Mouse (Mus musculus): ENCODE data around the gene Trak1.

DNA sequence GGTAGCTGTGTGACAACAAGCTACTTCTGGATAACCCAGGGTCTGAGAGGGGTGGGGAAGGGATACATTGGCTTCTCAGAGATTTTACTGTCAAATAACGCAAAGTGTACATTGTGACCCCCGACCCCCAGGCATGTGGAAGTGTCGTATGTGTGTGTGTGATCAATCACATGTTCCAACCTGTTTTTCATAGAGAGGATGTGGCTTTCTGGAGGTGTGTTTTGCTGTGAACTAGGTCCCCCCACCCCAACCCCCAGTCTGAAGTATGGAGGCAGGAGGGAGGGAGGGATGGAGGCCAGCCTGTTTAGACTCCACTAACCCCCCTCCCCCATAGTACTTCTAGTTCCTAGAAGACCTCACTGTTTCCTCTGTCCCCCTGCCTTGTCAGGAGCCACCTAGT lies 157.6 kb downstream of the Trak1 start:
- TF ChIP-seq CTCF (IDR thresholded peaks at IDR 0.05; ENCODE audit: low read depth, low read length) = no peak
- TF ChIP-seq POLR2A (IDR thresholded peaks at IDR 0.05; ENCODE audit: borderline replicate concordance, low read depth, low read length) = no peak
